Mouse (Mus musculus): Measurements from ENCODE around the gene Emilin2.

DNA sequence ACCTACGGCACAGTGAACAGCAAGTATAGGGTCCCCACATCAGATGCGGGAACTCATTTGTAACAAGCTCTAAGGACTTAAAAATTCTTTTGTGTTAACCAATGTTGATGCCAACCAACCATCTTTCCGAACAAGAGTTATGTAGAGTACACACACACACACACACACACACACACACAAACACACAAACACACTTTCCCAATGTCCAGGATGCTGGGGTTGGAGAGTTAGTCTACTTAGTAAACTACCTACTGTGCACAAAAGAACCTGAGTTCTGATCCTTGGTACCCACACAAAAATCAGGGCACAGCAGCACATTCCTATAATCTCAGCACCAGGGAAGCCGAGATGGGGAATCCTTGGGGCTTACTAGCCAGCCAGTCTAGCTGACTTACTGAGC is 5.8 kb upstream of the Emilin2 start:
- TF ChIP-seq CTCF (IDR thresholded peaks at IDR 0.05; ENCODE audit: low read depth) = no peak
- no peak for TF ChIP-seq EP300 (IDR thresholded peaks at IDR 0.05; ENCODE audit: low read depth)

Data from liver, postnatal 0 days (tissue).